Mouse (Mus musculus) bone marrow macrophage, adult 2 months (primary cell): ENCODE results near the gene Frmd7.

Experiments
- CTCF ChIP-seq: IDR thresholded peaks from 2 replicates; pipeline ENCODE4 v1.5.1; 2012; ENCODE audit warnings: low read depth, mild to moderate bottlenecking, low read length, moderate library complexity
- POLR2A ChIP-seq: IDR thresholded peaks from 2 replicates; pipeline ENCODE4 v1.6.1; 2012; ENCODE audit warnings: mild to moderate bottlenecking, low read depth, low read length, borderline replicate concordance

- TF ChIP-seq CTCF = no peak
- TF ChIP-seq POLR2A = no peak
These were observed 54.5 kb downstream of the Frmd7 start for GRCm38 (mm10) chrX:50887999-50888398.
